Mouse (Mus musculus): Measurements from ENCODE around the gene Klhl10.

Klhl10 gene

GRCm38 (mm10) chr11:100408835-100409462, 32.8 kb upstream of the Klhl10 start:
- no peak for DNase-seq (ENCODE audit: low spot score)

GRCm38 (mm10) chr11:100409686-100410085, 32.0 kb upstream of the Klhl10 start:
- DNase-seq (ENCODE audit: low spot score), result no peak

- no peak for DNase-seq (ENCODE audit: low spot score)
Measured at GRCm38 (mm10) chr11:100411736-100412135, 30.0 kb upstream of the Klhl10 start.

GRCm38 (mm10) chr11:100413541-100413940, 28.2 kb upstream of the Klhl10 start:
- DNase-seq (ENCODE audit: low spot score), result no peak

GRCm38 (mm10) chr11:100414021-100414913, 27.4 kb upstream of the Klhl10 start, which contains the start of gene P3h4:
P3h4 (minus strand) TSS chr11:100414836.
- DNase-seq (ENCODE audit: low spot score), result no peak

- DNase-seq (ENCODE audit: low spot score), result no peak
Measured at GRCm38 (mm10) chr11:100414914-100415822, 26.5 kb upstream of the Klhl10 start, which contains the start of gene Fkbp10. Fkbp10 (plus strand) TSS chr11:100415697.

- DNase-seq (ENCODE audit: low spot score), result no peak
Measured at GRCm38 (mm10) chr11:100421537-100421936, 20.2 kb upstream of the Klhl10 start.

- no peak for DNase-seq (ENCODE audit: low spot score)
Measured at GRCm38 (mm10) chr11:100423836-100424235, 17.9 kb upstream of the Klhl10 start.

GRCm38 (mm10) chr11:100425851-100426250, 15.9 kb upstream of the Klhl10 start:
- peak; percentile 78 for DNase-seq (ENCODE audit: low spot score)

GRCm38 (mm10) chr11:100426820-100427219, 14.9 kb upstream of the Klhl10 start:
- no peak for DNase-seq (ENCODE audit: low spot score)

- DNase-seq (ENCODE audit: low spot score), result no peak
Measured at GRCm38 (mm10) chr11:100428612-100429199, 13.0 kb upstream of the Klhl10 start.

- DNase-seq (ENCODE audit: low spot score), result no peak
Measured at GRCm38 (mm10) chr11:100430052-100430451, 11.7 kb upstream of the Klhl10 start.

- DNase-seq (ENCODE audit: low spot score), result no peak
Measured at GRCm38 (mm10) chr11:100432002-100432401, 9.7 kb upstream of the Klhl10 start.

GRCm38 (mm10) chr11:100435678-100436246, 6.0 kb upstream of the Klhl10 start:
- no peak for DNase-seq (ENCODE audit: low spot score)

GRCm38 (mm10) chr11:100437901-100438300, 3.8 kb upstream of the Klhl10 start:
- no peak for DNase-seq (ENCODE audit: low spot score)

- DNase-seq (ENCODE audit: low spot score), result peak; percentile 67
Measured at GRCm38 (mm10) chr11:100440691-100441522, 810 bp upstream of the Klhl10 start.

- DNase-seq (ENCODE audit: low spot score), result no peak
Measured at GRCm38 (mm10) chr11:100442625-100443024, 908 bp downstream of the Klhl10 start.

- no peak for DNase-seq (ENCODE audit: low spot score)
Measured at GRCm38 (mm10) chr11:100457247-100457646, 15.5 kb downstream of the Klhl10 start.

GRCm38 (mm10) chr11:100457711-100458110, 16.0 kb downstream of the Klhl10 start:
- DNase-seq (ENCODE audit: low spot score), result no peak

GRCm38 (mm10) chr11:100462699-100463098, 21.0 kb downstream of the Klhl10 start:
- DNase-seq (ENCODE audit: low spot score), result no peak

Measured in c-Kit-positive CD71-positive TER-119-positive erythroid progenitor cells, embryonic 14.5 days (primary cell).